Mouse (Mus musculus) 3134 (cell line): ENCODE data around the gene Ikzf1.

Source experiments
- DNase-seq: peaks from one replicate; pipeline ENCODE4 v3.0.0-alpha.2; 2011; ENCODE audit warnings: low spot score; ENCODE audit not compliant: insufficient read length; ENCODE audit errors: extremely low read depth

Gene Ikzf1

GRCm38 (mm10) chr11:11717606-11718167 is 32.9 kb downstream of the Ikzf1 start:
- DNase-seq, result no peak

- no peak for DNase-seq
These were observed 34.9 kb downstream of the Ikzf1 start for GRCm38 (mm10) chr11:11719748-11720147.

GRCm38 (mm10) chr11:11725252-11725875 is 40.6 kb downstream of the Ikzf1 start:
- no peak for DNase-seq

DNA sequence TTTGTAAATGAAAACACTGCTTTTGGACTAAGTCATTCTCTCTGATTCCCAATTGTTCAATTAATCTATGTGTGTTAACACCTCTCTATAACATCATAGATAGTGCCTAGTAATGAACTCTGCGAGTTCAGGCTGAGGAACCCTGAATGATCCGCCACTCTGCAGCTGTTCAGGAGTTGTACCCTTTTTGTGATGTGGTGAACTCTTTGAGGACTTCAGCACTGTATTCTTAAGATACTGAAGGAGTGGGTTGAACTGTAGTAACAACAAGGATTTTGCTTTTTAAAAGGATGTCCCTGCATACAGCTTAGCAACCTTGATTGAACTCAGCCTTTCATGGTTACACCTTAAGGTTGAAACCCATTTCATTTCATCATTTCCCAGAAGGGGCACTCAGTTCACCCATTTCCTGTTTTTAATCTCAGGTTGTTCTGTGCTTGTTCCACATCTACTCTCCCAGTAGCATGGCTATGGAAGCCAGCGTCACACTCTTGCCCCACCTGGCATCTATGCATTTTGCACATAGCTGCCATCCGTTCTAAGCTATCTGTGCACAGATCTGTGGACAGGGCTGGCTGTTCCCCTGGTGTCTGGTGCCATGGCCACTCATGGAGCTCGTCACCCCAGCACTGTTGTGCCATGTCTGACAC is 41.2 kb downstream of the Ikzf1 start:
- no peak for DNase-seq

DNA sequence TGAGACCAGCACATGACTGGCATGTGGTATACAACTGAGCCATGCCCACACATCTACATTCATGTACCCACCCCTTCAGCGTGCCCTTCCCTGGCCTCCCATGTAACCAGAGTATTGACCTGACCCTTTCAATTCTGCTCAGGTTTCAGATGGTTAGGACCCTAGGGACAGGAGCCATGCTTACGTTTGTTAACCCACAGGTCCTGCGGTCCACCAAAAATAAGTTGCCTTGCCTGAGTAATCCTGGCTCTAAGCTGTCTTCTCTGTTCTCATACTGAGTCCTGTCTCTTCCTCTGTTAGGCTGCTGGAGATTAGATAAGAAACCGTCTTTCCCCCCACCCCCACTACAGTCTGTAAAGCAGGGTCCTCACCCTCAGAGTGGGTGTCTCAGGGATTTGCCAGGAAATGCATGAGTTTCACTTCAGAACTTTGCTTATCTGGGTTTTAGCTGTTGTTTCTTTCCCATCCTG is 42.0 kb downstream of the Ikzf1 start:
- DNase-seq, result no peak

DNA sequence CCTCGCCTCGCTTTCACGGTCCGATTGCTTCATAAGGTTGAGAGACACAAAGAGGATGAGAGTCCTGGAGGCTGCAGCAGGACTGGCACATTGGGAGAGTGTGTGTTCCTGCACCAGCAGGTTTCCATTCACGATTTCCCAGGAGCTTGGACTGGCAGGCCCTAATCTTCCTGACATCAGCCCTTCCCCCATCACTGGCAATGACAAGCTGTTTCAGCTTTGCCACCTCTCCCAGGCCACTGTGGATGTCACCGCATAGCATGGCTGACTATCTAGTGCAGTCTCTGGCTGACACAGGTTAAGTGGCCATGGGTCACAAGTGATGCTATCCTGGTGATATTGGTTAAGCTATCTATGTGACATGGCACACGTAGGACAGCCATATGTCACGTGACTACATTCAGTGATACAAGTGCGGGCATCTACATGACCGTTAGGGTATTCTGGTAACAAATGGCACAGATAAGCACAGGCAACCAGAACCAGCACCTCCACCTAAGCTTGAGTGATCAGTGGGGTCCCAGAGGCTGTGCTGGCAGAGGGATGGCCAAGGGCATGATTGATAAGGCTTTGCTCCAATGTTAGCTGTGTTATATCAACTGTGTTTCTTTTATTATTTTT is 43.2 kb downstream of the Ikzf1 start:
- DNase-seq, result no peak

GRCm38 (mm10) chr11:11729216-11729615 is 44.4 kb downstream of the Ikzf1 start:
- no peak for DNase-seq

GRCm38 (mm10) chr11:11730062-11730461 is 45.3 kb downstream of the Ikzf1 start:
- DNase-seq, result no peak

GRCm38 (mm10) chr11:11731727-11732126 is 46.9 kb downstream of the Ikzf1 start:
- DNase-seq, result no peak

GRCm38 (mm10) chr11:11732972-11733770 is 48.4 kb downstream of the Ikzf1 start:
- DNase-seq, result no peak

DNA sequence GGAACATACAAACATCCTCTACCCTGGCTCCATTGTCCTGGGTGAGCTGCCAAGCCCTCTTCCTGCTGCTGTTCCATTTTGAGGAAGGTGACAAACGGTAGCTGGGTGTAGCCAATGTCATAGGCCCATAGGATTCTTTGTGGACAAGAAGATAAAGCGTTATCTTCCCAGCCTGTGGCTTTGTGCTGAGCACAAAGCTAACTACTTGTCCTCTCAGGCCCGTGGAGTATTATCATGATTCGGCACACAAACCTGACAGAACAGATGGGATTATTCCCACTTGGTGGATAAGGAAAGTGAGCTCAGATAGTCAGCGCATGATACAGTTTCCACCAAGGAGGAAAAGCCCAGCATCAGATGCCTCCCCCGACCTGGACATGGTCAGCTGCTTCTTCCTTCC is 50.4 kb downstream of the Ikzf1 start:
- no peak for DNase-seq

GRCm38 (mm10) chr11:11736948-11737347 is 52.1 kb downstream of the Ikzf1 start:
- DNase-seq, result no peak

- no peak for DNase-seq
These were observed 52.8 kb downstream of the Ikzf1 start for GRCm38 (mm10) chr11:11737562-11737961.

GRCm38 (mm10) chr11:11739054-11739453 is 54.3 kb downstream of the Ikzf1 start:
- DNase-seq, result no peak

GRCm38 (mm10) chr11:11740603-11741002 is 55.8 kb downstream of the Ikzf1 start:
- DNase-seq, result no peak

DNA sequence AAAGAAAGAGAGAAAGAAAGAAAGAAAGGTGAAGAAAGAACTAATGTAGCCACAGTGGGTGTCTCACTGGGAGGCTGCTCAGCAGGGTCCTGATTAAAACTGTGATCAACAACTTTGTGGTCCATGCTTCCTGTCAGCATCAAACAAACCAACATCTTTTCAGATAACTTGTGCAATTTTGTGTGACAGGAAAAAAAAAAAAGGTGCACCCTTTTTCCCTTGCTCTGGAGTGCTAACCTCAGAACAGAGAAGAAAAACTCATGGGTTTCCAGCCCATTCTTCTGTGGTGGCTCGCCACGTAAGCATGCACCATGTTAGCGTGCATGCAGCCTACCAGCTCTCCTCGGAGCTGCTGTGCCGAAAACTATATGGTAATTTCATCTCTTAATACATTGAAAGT is 56.8 kb downstream of the Ikzf1 start:
- no peak for DNase-seq

GRCm38 (mm10) chr11:11742626-11743025 is 57.8 kb downstream of the Ikzf1 start:
- DNase-seq, result no peak

GRCm38 (mm10) chr11:11744222-11744621 is 59.4 kb downstream of the Ikzf1 start:
- no peak for DNase-seq

DNA sequence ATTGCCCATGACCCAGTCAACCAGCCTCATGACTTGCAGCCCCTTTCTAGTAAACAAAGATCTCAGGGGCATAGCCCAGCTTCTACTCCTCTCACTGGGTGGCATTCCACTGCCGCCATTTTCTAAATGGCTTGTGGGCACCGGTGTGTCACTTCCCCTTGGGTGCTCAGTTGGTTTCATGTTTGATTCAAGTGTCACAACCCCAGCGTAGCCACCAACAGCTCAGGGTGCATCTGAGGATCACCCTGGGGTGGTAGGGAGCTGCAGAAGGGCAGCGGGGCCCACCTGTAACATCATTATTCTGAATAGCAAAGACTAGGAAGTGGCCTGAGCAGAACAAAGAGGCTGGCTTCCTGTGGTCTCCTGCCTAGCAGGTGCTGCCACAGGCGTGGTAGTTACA is 66.3 kb downstream of the Ikzf1 start:
- DNase-seq, result no peak

DNA sequence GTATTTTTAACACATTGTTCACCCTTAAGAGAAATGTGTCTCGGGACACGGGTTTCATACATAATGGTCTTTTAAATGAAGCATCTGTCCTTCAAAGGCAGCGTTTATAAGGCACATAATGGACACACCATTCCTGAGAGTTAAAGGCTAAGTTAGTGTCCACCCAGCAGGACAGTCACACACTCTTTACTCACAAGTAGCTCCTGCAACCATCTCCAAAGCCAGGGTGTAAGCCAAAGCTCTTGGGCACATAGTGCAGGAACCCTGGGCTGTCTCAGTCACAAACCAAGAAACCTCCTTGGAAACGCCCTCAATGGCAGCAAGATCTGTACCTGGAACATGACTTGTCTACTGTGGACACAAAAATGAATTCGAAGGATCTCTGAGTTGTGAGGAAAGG is 68.1 kb downstream of the Ikzf1 start:
- DNase-seq, result no peak

DNA sequence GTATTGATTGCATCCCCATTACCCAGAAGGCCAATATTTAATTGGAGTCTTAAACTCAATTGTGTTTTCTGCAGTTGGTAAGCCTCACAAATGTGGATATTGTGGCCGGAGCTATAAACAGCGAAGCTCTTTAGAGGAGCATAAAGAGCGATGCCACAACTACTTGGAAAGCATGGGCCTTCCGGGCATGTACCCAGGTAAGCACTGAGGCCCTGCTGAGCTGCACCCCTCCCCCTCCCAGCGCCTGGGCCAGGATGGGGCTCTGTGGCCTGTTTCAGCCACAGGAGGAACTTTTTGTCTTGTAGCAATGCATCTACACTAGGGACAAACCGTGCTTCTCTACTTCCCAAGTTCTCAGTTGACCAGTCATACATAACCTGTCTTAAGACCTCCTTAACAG is 73.3 kb downstream of the Ikzf1 start:
- DNase-seq, result no peak
